Mouse (Mus musculus): Measurements from ENCODE around the gene Cabp4.
A peak's percentile ranks its signal among the peaks of the same experiment; 100 is the strongest.

Gene Cabp4

DNA sequence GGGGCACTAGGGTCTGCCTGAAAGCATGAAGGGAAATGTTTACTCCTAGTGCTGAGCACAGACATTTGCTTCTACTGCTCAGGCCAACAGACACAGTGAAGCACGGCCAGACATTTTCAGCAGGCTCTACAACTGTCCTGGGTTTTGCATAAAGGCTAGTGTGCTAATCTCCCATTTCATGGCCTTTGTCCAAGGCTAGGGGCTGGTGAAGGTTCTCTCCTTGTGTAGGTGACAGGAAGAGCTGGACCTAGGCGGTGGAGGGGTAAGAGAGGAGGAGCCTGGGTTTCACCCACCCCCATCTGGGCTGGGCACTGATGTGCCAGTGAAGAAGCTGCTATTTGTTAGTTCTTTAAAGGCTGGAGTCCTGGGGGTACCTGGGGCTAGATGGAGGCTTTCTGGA lies 20.9 kb upstream of the Cabp4 start:
- no peak for DNase-seq (ENCODE audit: low spot score)

DNA sequence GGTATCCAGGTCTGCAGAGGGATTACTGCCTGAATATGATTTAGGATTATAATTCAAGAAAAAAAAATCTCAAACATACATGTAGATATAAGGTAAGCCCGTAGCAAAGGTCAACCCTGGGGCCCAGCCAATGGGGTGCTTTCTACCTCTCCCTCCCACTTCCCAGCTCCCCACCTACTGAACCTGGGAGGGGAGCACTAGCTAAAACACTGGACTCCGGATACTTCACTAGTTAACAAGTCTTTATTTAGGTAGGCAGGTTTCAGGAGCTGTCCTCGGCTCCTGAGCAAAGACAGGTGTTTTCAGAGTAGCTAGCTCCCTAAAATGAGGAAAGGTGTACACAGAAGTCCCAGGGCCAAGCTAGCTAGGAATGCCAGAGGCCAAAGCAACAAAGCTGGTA lies 20.3 kb upstream of the Cabp4 start:
- no peak for DNase-seq (ENCODE audit: low spot score)

DNA sequence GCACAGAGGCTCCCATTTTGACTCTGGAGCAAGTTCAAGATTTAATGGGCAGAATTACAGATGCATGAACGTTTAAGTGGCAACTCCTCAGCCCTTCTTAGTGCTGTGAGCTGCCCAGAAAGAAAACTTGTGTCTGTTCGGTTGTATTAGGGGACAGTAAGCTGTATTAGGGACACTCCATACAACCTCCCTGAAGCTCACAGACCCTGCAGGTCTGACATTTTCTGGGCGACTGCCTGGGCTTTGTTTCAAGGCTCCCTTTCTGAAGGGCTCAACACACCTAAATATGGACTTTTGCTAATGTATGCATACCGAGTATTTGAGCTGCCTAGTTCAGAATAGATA lies 19.7 kb upstream of the Cabp4 start:
- no peak for DNase-seq (ENCODE audit: low spot score)

DNA sequence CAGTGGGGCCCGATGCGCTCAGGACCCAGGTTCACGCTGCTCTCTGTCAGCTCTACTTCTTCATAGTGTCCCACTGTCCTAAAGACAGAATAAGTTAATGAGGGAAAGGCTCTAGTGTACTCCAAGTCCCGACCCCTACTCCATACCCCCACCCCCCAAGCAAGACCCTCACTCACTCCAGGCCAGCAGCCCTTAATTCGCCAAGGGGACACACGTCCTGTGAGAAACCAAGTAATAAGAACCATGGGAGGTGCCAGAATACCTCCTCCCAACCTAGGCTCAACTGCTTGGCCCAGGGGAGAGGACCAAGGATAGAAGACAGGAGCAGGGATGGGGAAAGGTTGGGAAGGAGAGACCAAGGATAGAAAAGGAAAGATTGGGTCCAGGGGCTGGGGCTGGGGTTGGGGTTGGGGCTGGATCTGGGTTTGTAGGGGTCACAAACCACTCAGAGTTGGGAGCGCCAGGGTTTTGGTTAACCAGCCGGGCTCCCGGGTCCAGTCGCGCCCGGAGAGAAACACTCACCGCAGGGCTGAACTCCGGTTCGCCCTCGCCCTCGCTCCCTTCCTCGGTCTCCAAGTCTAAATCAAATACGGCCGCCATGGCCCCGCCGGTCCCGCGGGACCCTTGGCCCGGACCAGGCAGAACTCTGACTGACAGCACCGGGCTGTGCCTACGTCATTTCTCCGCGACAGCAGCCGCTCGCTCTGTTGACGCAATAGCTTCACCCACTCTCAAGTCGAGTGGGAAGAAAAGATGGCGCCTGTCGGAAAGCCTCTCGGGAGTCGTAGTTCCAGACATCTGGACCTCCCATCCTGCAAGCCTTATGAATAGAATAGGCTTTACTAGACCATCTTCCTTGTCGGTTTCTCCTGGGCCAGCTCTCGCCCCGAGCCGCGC lies 19.1 kb upstream of the Cabp4 start, which contains the start of gene Rps6kb2:
Gene Rps6kb2 (minus strand): TSS at position 709 of the 897 bp plus-strand sequence.
- DNase-seq (ENCODE audit: low spot score), result peak; percentile 91

DNA sequence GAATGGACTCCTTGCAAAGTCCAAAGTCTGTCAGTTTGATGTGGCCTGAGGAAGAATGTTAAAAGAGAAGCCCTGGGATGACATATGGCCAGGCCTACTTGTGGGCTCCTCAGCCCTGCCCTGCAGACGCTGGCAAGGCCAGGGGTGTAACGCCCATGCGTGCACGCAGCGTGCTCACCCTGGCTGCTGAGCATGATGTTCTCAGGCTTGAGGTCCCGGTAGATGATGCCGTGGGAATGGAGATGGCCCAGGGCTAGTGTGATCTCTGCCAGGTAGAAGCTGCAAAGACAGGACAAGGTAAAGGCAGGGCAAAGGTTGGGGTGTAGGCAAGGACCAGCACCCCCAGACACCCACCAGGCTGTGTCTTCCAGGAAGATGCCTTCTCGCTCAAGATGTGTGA lies 15.2 kb upstream of the Cabp4 start:
- DNase-seq (ENCODE audit: low spot score), result no peak

DNA sequence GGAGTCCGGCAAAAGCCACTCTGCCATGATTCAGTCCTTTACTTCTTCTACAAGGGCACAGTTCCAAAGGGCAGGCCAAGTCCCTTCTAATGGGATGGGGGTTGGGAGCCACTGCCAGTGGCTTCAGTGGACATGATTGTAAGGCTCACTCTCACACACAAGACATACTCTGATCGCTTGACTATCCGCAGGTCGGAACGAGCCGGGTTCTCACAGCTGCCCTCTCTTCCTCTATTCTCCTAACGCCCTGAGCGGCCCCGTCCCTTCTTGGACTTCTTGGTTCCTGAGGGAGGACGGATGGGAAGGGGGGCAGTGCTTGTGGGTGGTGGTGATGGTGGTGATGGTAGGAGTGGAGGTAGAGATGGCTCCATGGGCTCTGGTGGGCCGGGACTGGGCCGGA lies 12.9 kb upstream of the Cabp4 start:
- DNase-seq (ENCODE audit: low spot score), result no peak

DNA sequence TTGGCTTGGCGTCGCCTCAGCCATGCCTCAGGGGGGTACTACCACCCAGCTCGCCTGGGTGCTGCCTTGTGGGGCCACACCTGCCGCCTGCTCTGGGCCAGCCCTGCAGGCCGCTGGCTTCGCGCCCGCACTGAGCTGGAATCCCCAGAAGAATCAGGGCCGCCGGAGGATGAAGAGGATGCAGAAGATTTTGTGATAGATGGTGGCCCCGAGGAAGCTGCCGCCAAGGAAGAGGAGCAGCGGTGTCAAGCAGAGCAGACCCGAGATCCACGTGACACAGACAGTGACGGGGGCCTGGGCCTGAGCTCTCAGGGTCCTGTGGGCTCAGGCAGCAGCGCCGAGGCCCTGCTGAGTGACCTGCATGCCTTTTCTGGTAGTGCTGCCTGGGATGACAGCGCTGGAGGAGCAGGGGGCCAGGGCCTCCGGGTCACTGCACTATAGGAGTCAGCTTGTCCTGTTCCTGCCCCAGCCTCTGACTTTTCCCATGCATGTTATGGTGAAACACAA lies 12.3 kb upstream of the Cabp4 start:
- DNase-seq (ENCODE audit: low spot score), result no peak

DNA sequence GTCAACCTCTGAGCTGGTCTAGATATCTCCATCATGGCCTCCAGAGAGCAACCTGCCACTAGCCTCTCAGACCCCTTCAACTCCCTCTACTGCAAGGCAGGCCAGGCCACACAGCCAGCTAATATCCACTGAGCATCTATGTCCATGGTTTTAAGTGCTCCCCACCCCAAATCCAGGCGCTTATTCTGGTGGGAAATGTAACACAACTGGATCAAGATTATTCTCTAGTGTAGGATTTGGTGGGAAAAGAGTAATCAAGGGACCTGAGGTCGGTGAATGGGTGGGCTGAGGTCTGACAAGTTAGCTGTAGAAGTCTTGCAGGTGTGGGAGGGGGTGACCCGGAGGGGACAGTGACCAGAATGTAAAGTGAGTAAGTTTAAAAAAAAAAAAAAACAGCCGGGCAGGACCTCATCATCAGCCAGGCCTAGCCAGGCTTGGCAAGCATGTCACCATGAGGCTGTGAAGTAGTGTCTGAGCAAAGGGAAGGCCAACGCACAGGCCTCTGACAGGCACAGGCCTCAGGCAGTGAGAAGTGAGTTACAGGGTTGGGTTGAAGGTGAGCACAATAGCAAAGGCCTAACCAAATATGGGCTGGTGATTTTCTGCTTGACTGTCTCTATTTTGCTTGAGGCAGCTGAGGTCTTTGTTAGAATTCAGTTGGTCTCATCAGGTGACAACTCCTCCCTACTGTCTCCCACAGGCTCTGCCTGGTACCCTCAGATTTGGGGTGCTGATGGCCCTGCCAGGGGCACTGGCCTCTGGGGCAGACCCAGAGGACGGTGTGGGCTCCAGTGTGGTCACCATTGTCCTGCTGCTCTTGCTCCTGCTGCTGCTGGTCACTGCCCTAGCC lies 11.6 kb upstream of the Cabp4 start:
- no peak for DNase-seq (ENCODE audit: low spot score)

DNA sequence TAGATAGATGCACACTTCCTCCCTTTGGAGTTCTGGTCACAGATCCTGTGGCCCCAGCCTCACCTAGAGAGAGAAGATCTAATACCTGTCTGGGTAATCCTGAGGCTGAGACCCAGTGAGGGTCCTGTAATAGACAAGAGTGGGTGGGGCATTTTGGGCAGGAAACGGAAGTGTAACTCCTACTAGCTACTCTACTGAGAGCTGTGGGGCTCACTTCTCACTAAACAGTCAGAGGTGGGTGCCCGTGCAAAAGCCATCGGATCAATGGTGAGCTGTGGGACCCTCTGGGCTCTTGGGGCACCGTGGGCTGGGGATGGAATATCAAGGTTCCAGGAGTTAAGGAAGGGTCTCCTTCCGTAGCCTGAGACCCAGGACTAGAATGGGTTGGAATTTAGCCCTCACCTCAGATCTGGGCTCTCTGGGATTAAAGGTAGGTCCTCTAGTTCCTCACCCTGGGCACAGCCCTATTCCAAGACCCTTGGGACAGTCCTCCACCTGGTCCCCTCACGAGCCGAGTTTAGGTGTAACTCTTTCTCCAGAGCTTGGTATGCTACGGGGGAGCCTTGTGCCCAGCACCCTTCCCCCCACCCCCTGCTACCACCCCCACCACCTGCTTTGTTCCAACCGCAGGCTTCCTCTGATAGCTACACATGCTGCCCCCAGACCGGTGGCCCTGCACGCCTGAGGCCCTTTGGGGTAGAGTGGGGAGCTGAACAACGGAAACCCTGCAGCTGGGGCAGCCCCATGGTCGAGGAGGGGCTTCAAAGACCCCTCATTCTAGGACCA lies 10.8 kb upstream of the Cabp4 start:
- DNase-seq (ENCODE audit: low spot score), result no peak

DNA sequence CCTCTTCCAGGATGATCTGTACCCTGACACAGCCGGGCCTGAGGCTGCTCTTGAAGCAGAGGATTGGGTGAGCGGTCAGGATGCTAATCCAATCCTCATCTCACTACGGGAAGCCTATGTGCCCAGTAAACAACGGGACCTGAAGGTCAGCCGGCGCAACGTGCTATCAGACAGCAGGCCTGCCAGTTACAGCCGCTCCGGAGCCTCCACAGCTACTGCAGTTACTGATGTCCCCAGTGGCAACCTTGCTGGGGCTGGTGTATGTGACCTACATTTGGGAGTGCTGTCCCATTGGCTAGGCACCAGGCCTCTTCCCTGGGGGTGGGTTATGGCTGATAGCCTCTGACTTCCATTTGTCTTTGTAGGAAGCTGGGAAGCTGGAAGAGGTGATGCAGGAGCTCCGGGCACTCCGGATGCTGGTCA lies 9.4 kb upstream of the Cabp4 start, which contains the start of gene Ptprcap:
Gene Ptprcap (plus strand): TSS at position 373 of the 423 bp plus-strand sequence.
- no peak for DNase-seq (ENCODE audit: low spot score)

DNA sequence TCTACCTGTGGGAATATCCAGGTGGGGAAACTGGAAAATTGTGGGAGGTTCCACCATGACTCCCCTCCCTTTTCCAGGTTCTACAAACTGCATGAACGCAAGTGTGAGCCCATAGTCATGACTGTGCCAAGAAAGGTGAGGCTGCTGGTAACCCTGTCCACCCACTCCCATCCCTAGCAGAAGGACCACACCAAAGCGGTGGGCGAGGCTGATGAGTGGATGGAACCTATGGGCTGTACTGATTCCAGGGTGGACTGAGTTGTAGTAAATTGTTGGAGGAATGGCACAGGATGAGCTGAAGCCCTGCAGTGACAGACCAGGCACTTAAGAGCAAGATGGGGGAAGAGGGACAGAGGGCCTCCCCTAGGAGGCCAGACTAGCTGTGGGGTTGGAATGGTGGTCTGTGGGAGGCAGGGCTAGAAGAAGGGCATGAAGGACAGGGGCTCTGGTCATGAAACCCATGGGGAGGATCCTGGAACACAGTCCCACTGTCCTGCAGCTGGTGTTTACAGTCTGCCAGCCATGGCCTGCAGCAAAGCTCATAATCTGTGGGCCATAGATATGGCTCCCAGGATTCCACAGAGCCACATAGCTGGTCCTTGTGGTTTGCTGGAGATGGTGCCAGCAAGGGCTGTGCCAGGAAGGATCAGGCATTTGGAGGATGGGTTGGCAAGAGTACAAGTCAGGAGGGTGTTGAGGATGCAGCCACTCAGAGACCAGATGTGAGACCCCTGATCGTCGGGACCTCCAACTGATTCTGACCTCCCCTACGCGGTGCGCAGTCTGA lies 8.8 kb upstream of the Cabp4 start:
- no peak for DNase-seq (ENCODE audit: low spot score)

DNA sequence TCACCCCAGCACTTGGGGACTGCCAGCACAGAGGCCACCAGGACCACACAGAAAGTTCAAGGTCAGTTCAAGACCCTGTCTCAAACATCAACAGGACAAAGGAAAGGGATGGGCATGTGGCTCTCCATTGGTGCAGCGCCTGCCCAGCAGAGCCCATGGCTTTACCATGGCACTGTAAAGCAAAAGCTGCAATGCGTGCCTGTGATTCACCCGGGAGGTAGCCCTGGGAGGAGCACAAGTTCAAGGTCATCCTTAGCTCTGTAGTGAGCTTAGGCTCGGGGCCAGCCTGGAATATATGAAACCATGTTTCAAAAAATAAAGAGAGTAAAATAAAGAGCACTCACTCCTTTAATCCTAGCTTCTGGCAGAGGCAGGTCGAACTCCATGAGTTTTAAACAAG lies 8.1 kb upstream of the Cabp4 start:
- DNase-seq (ENCODE audit: low spot score), result no peak

DNA sequence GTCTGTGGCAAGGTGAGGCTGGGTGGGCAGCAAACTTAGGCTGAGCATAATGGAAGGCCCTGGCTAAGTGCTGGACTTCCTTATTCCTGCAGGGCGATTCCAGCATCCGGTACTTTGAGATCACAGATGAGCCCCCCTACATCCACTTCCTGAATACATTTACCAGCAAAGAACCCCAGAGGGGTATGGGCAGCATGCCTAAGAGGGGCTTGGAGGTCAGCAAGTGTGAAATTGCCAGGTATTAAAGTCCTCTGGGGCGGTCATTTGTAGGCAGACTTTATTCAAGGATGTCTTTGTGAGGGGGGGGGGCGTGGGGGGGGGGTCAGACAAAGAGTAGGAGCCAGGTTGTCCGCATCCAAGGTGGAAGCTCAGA lies 7.6 kb upstream of the Cabp4 start:
- DNase-seq (ENCODE audit: low spot score), result no peak

DNA sequence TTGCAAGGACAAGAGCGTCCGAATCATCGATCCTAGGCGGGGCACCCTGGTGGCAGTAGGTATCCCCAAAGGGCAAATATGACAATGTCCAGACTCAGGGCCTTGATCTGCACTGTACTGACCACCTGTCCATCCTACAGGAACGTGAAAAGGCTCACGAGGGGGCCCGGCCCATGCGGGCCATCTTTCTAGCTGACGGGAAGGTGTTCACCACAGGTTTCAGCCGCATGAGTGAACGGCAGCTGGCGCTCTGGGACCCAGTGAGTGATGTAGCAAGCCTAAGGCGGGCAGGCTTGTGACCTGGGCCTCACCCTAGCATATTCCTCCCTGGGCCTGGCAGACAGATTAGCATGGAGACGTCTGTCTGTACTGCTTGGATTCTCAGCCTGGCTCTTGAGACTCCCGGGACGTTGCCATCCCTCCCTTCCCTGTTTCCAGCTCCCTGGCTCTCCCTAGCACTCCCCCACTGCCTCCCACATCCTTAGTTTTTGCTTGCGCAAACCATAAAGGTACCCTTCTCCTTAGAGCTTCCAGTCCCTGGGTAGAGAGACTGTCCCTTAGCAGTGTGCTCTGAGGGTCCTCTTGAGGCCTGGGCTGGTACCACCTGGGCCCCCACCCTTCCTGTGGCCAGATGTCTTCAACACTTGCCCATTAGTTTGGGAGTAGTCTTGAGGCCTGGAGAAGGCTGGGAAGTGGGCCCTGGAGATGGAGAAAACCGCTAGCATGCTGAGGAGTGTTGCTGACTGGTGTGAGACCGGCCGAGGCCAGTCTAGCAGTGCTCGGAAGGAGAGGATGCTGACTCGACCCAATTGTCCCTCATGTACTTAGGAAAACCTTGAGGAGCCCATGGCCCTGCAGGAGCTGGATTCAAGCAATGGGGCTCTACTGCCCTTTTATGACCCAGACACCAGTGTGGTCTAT lies 7.0 kb upstream of the Cabp4 start:
- no peak for DNase-seq (ENCODE audit: low spot score)

DNA sequence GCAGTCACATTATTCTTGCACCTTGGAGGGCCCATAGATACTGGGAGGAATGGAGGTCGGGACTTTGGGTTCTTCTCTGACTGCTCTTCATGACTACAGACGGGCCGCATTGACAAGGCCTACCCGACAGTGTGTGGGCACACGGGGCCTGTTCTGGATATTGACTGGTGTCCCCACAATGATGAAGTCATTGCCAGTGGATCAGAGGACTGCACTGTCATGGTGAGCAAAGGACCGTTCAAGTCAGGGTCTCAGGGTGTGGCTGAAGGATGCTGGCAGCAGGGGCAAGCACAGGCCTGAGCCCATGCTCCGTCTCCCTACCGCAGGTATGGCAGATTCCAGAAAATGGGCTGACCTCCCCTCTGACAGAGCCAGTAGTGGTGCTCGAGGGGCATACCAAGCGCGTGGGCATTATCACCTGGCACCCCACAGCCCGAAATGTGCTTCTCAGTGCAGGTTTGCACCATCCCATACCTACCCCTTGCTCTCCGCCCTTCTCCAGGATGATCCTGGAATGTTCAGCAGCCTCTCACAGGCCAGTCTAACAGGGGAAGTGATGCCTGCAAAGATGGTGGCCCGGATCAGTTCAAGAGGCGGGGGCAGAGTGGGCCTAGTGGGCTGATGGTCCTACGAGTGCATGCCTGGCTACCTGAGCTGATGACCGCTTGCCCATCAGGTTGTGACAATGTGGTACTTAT lies 6.1 kb upstream of the Cabp4 start:
- DNase-seq (ENCODE audit: low spot score), result no peak

DNA sequence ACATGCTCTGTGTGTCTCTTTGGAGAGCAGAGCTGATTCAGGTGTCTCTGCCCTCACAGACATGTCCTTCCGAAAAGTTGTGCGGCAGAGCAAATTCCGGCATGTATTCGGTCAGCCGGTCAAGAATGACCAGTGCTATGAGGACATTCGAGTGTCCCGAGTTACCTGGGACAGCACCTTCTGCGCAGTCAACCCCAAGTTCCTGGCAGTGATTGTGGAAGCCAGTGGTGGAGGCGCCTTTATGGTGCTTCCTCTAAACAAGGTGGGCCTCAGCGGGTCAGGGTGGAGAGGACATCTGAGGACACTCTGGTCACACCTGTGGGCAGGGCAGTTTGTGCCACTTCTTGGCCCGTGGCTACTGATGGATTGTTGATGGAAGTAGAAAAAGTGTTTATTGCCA lies 5.5 kb upstream of the Cabp4 start:
- no peak for DNase-seq (ENCODE audit: low spot score)

DNA sequence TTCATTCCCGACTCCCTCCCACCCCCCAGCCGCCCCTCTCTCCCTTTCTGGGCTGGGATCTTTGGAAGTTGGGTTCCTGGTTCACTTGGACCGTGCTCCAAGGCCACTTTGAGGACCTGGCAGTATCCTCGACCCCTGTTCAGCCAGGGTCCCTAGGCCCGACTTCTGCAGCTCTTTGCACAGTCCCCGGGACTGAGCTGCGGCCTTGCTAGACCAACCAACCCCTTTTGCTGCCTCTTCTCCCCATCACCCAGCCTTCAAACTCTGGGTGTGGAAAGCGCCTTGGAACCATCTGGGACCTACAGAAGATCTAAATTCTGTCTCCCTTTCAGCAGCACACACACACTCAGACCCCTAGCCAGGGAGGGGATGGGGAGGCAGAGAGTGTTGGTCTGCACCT lies 5.0 kb upstream of the Cabp4 start:
- DNase-seq (ENCODE audit: low spot score), result no peak

DNA sequence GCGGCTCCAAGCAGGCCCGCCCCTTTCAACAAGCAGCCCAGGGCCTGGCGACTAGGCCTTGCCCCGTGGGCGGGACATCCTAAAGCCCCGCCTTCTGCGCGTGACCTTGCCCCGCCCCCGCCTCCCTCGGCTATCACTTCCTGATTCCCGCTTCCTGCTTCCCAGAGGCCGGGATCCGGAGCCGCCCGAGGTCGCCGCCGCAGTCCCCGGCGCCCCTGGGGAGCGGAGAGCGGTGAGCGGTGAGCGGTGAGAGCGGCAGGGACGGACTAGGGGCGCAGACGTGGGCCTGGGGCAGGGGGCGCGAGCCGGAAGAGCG lies 4.6 kb upstream of the Cabp4 start, which contains the start of gene Coro1b:
Gene Coro1b (plus strand): TSS at position 129 of the 316 bp plus-strand sequence.
- peak; percentile 93 for DNase-seq (ENCODE audit: low spot score)

DNA sequence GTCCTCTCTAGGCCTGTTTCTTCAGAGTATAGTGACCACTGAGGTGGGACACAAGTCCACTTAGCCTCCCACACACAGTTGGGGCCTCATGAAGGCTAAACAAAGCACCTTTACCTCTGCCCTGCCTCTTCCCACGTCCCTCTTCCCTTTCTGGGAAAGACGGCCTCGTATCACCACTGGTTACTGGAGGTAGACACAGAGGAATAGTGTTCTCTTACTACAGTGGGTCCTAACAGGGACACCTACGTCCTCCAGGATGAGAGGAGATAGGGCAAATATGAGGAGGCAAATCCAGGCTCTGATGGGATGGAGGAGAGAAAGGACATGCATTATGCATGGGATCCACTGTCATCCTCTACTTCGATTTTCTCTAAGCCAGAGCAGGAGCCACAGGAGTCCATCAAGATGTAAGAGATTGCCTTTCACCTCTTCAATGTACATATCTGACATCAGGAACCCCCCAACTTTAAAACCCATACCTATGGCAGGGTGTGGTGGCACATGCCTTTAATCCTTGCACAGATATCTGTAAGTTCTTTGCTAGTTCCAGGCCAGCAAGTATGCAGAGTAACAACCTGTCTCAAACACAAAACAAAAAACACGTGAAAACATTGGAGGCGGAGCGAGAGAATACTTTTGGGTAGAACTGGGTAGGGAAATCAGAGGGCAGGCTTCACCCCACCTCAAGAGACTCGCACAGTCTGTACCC lies 4.1 kb upstream of the Cabp4 start:
- DNase-seq (ENCODE audit: low spot score), result no peak
